ENCODE assay signal across 8 mouse cellular contexts in genomic region chr17:56831111-56831816, GRCm38 (mm10). TPM values are rescaled to one million over a fixed set of nuclear protein-coding genes. Genes with fewer than 3 reads are reported as not detected.
A peak's percentile ranks its signal among the peaks of the same experiment; 100 is the strongest.
DNase-seq lines count a peak whose midpoint lies in the region; ATAC-seq and TF ChIP-seq lines count a peak whose summit lies in the region.

No protein-coding gene starts in this region.

- dilution Hi-C loops in CH12.LX (cut with MboI; ENCODE audit: extremely low pct_ligation_motif_present, extremely low pct_unique_long_range_greater_than_20kb, low sequenced_read_pairs): no loop called here

- H3K79me2 ChIP-seq in CH12.LX (replicated peaks; ENCODE audit: control insufficient read depth, extremely low read depth, insufficient read depth, poor library complexity, severe bottlenecking): no peaks in the 10 kb centered on the region

- no peak for TF ChIP-seq POLR2A in CH12.LX (IDR thresholded peaks at IDR 0.05; ENCODE audit: low read depth, low read length)
- peak; percentile 52; the same call in 1 of the 2 replicates for TF ChIP-seq POLR2A in testis, adult 2 months (IDR thresholded peaks at IDR 0.05; ENCODE audit: control insufficient read depth, low read depth, low read length)

- peaks cover 77% of the 10 kb centered on the region for H3K27me3 ChIP-seq in CH12.LX (replicated peaks)
- H3K27me3 ChIP-seq in forebrain, embryonic 11.5 days (ENCODE audit: control insufficient read depth, insufficient read depth, low read length): no peaks in the 10 kb centered on the region
- H3K27me3 ChIP-seq in heart, postnatal 0 days (ENCODE audit: control insufficient read depth, insufficient read depth, low read length): no peaks in the 10 kb centered on the region
- H3K27me3 ChIP-seq in liver, embryonic 16.5 days (ENCODE audit: control insufficient read depth, insufficient read depth, low read depth, low read length): no peaks in the 10 kb centered on the region; the same call in 1 of the 2 replicates
- peaks cover 33% of the 10 kb centered on the region for H3K27me3 ChIP-seq in neural tube, embryonic 13.5 days
- H3K27me3 ChIP-seq in testis, adult 2 months (ENCODE audit: control insufficient read depth, insufficient read depth, low read length): no peaks in the 10 kb centered on the region

- peaks cover 0 to 4% of the 10 kb centered on the region in 2 experiments; a peak in 2 of 4 replicates for H3K4me1 ChIP-seq in CH12.LX (ENCODE audit: control insufficient read depth in 1 of 2, insufficient read depth in 2 of 2)
- peaks cover 7% of the 10 kb centered on the region; the same call in 1 of the 2 replicates for H3K4me1 ChIP-seq in forebrain, embryonic 11.5 days (replicated peaks; ENCODE audit: control insufficient read depth, insufficient read depth, low read length)
- H3K4me1 ChIP-seq in heart, postnatal 0 days (ENCODE audit: control insufficient read depth, insufficient read depth): no peaks in the 10 kb centered on the region
- H3K4me1 ChIP-seq in liver, embryonic 16.5 days (ENCODE audit: control insufficient read depth, low read depth, low read length): peaks cover 41% of the 10 kb centered on the region
- peaks cover 20% of the 10 kb centered on the region for H3K4me1 ChIP-seq in neural tube, embryonic 13.5 days (replicated peaks)
- peaks cover 15% of the 10 kb centered on the region for H3K4me1 ChIP-seq in testis, adult 2 months (ENCODE audit: control insufficient read depth, insufficient read depth, low read length)

- in situ Hi-C loops in CH12.LX (cut with MboI; ENCODE audit: low pct_ligation_motif_present, low pct_unique_long_range_greater_than_20kb, low sequenced_read_pairs): no loop called here

- H3K36me3 ChIP-seq in CH12.LX (replicated peaks in 1 of 2; ENCODE audit: control insufficient read depth in 1 of 2, insufficient read depth in 1 of 2, low read length in 1 of 2): no peaks in the 10 kb centered on the region
- H3K36me3 ChIP-seq in forebrain, embryonic 11.5 days (ENCODE audit: control insufficient read depth, insufficient read depth, low read length): no peaks in the 10 kb centered on the region
- H3K36me3 ChIP-seq in heart, postnatal 0 days (replicated peaks; ENCODE audit: control insufficient read depth, insufficient read depth, low read length): no peaks in the 10 kb centered on the region
- no peaks in the 10 kb centered on the region for H3K36me3 ChIP-seq in liver, embryonic 16.5 days (ENCODE audit: control insufficient read depth, insufficient read depth)
- H3K36me3 ChIP-seq in neural tube, embryonic 13.5 days: no peaks in the 10 kb centered on the region
- no peaks in the 10 kb centered on the region for H3K36me3 ChIP-seq in testis, adult 2 months (ENCODE audit: control insufficient read depth, insufficient read depth, low read length)

- H3K27ac ChIP-seq in CH12.LX (ENCODE audit: insufficient read depth, low read depth): no peak overlapping the region
- no peak overlapping the region for H3K27ac ChIP-seq in forebrain, embryonic 11.5 days (ENCODE audit: low read depth, low read length)
- no peak overlapping the region for H3K27ac ChIP-seq in heart, postnatal 0 days (ENCODE audit: low read depth)
- H3K27ac ChIP-seq in liver, embryonic 16.5 days (ENCODE audit: low read length): no peak overlapping the region; the same call in 1 of the 2 replicates
- H3K27ac ChIP-seq in neural tube, embryonic 13.5 days (replicated peaks): no peak overlapping the region
- H3K27ac ChIP-seq in testis, adult 2 months (ENCODE audit: control insufficient read depth, insufficient read depth, low read depth, low read length): peak overlapping the region; percentile 79

- peak; percentile 32; the same call in 1 of the 2 replicates for TF ChIP-seq EP300 in CH12.LX (IDR thresholded peaks at IDR 0.05; ENCODE audit: low read length)
- TF ChIP-seq EP300 in heart, postnatal 0 days (IDR thresholded peaks at IDR 0.05; ENCODE audit: low read depth): no peak

- TF ChIP-seq CTCF in CH12.LX (conservative IDR thresholded peaks at IDR 0.05 in 1 of 2, IDR thresholded peaks at IDR 0.05 in 1 of 2; ENCODE audit: low read depth in 2 of 2, low read length in 2 of 2): peak in 1 of 2 experiments; percentile 53; a peak in 2 of 4 replicates
- TF ChIP-seq CTCF in heart, postnatal 0 days (IDR thresholded peaks at IDR 0.05; ENCODE audit: low read depth): peak; percentile 53
- TF ChIP-seq CTCF in testis, adult 2 months (IDR thresholded peaks at IDR 0.05; ENCODE audit: control insufficient read depth, insufficient read depth, insufficient replicate concordance, low read depth, low read length): peak; percentile 11; the same call in 1 of the 2 replicates

- peak; percentile 98 for ATAC-seq in forebrain, embryonic 11.5 days (replicated peaks; ENCODE audit: low FRiP score)
- ATAC-seq in heart, postnatal 0 days (ENCODE audit: insufficient read depth, low read depth): peak; percentile 99
- peak; percentile 92 for ATAC-seq in liver, embryonic 16.5 days (ENCODE audit: low read depth)
- peak; percentile 99 for ATAC-seq in neural tube, embryonic 13.5 days (ENCODE audit: low read depth)

- H3K9ac ChIP-seq in CH12.LX (ENCODE audit: insufficient read depth, low read depth): no peak overlapping the region
- peak overlapping the region; percentile 44; the same call in 1 of the 2 replicates for H3K9ac ChIP-seq in forebrain, embryonic 11.5 days (ENCODE audit: low read length)
- H3K9ac ChIP-seq in heart, postnatal 0 days (replicated peaks; ENCODE audit: low read depth, low read length): no peak overlapping the region
- peak overlapping the region; percentile 64 for H3K9ac ChIP-seq in liver, embryonic 16.5 days (ENCODE audit: low read depth, low read length)
- H3K9ac ChIP-seq in neural tube, embryonic 13.5 days: peak overlapping the region; percentile 47; the same call in 1 of the 2 replicates

- TF ChIP-seq RAD21 in CH12.LX (IDR thresholded peaks at IDR 0.05; ENCODE audit: low read depth, low read length): peak; percentile 41

- under 1% methylated on average over 40 of the region's 42 CpGs for WGBS in forebrain, embryonic 11.5 days
- WGBS in heart, postnatal 0 days: under 1% methylated on average over 41 of the region's 42 CpGs
- WGBS in liver, embryonic 16.5 days (ENCODE audit: insufficient replicate concordance): under 1% methylated on average over 42 of the region's 42 CpGs
- WGBS in neural tube, embryonic 13.5 days: under 1% methylated on average over 42 of the region's 42 CpGs

- peak; percentile 97 for DNase-seq in CH12.LX (ENCODE audit: extremely low read depth)
- DNase-seq in c-Kit-positive CD71-positive TER-119-negative erythroid progenitor cells, embryonic 14.5 days (ENCODE audit: low read depth): peak; percentile 97
- peak; percentile 99 for DNase-seq in forebrain, embryonic 11.5 days (ENCODE audit: low spot score)
- DNase-seq in heart, postnatal 0 days (ENCODE audit: low spot score): peak; percentile 98
- DNase-seq in kidney, postnatal 4 days: peak; percentile 99 to 100

- peak overlapping the region; percentile 79 for H3K4me2 ChIP-seq in CH12.LX (ENCODE audit: insufficient read depth, low read depth, poor library complexity, severe bottlenecking)
- peak overlapping the region; percentile 64 for H3K4me2 ChIP-seq in forebrain, embryonic 11.5 days (ENCODE audit: low read depth, low read length, severe bottlenecking)
- H3K4me2 ChIP-seq in heart, postnatal 0 days (ENCODE audit: low read depth, low read length): peak overlapping the region; percentile 93
- H3K4me2 ChIP-seq in liver, embryonic 16.5 days (ENCODE audit: low read depth, low read length): peak overlapping the region; percentile 89
- H3K4me2 ChIP-seq in neural tube, embryonic 13.5 days: peak overlapping the region; percentile 76

- peak overlapping the region in 2 of 3 experiments; percentile 24 to 28 for H3K4me3 ChIP-seq in CH12.LX (replicated peaks in 1 of 3; ENCODE audit: low read depth in 2 of 3, low read length in 2 of 3, poor library complexity in 1 of 3)
- peak overlapping the region; percentile 64 for H3K4me3 ChIP-seq in forebrain, embryonic 11.5 days (ENCODE audit: low read depth, low read length)
- peak overlapping the region; percentile 78 for H3K4me3 ChIP-seq in heart, postnatal 0 days (ENCODE audit: low read depth, low read length)
- peak overlapping the region; percentile 95 for H3K4me3 ChIP-seq in liver, embryonic 16.5 days (ENCODE audit: low read depth, low read length)
- H3K4me3 ChIP-seq in neural tube, embryonic 13.5 days: peak overlapping the region; percentile 62
- H3K4me3 ChIP-seq in testis, adult 2 months (ENCODE audit: control insufficient read depth, low read depth, low read length): peak overlapping the region; percentile 83

- no peaks in the 10 kb centered on the region for H3K9me3 ChIP-seq in CH12.LX (replicated peaks; ENCODE audit: low read length)
- no peaks in the 10 kb centered on the region for H3K9me3 ChIP-seq in forebrain, embryonic 11.5 days (ENCODE audit: control insufficient read depth, low read length)
- no peaks in the 10 kb centered on the region for H3K9me3 ChIP-seq in heart, postnatal 0 days (replicated peaks; ENCODE audit: control insufficient read depth, low read length)
- H3K9me3 ChIP-seq in liver, embryonic 16.5 days (replicated peaks; ENCODE audit: control insufficient read depth, low read length): no peaks in the 10 kb centered on the region
- no peaks in the 10 kb centered on the region for H3K9me3 ChIP-seq in neural tube, embryonic 13.5 days

RNA-seq across cellular contexts. Expression of gene Rfx2, which starts 0.5 kb away (rescaled TPM):
- total RNA-seq in CH12.LX (2012; rRNA removed) (0.46 and 1.1 TPM in 2 replicates), CH12.LX (2014; rRNA removed) (0.16 TPM in 1 of 2 replicates, not detected in the other)
- polyA plus RNA-seq in CH12.LX (2012; ENCODE audit: insufficient read length, low read depth): 0.34 and 0.35 TPM in 2 replicates
- 10.9 and 11.1 TPM in 2 replicates for polyA plus RNA-seq in forebrain, embryonic 11.5 days (2014; fragmentation: Nextera tagmentation; extraction: Ambion mirVana)
- 7.0 and 17.9 TPM in 2 replicates for total RNA-seq in heart, postnatal 0 days (2014; rRNA removed; ENCODE audit: low replicate concordance)
- 2.6 and 3.5 TPM in 2 replicates for polyA plus RNA-seq in heart, postnatal 0 days (2015; fragmentation: Nextera tagmentation; extraction: Ambion mirVana)
- polyA plus RNA-seq in liver, embryonic 16.5 days (2015; fragmentation: Nextera tagmentation; extraction: Ambion mirVana): 12.4 and 12.6 TPM in 2 replicates
- 4.6 and 5.2 TPM in 2 replicates for polyA plus RNA-seq in neural tube, embryonic 13.5 days (2015; fragmentation: Nextera tagmentation; extraction: Ambion mirVana)
- 312 and 332 TPM in 2 replicates for polyA plus RNA-seq in testis, adult 2 months (2012; rRNA removed)

RNA-seq across cellular contexts. Expression of gene Acsbg2, which starts 43.0 kb away (rescaled TPM):
- total RNA-seq in CH12.LX (2012; rRNA removed) (not detected in 2 replicates), CH12.LX (2014; rRNA removed) (not detected in 2 replicates)
- not detected in 2 replicates for polyA plus RNA-seq in CH12.LX (2012; ENCODE audit: insufficient read length, low read depth)
- polyA plus RNA-seq in forebrain, embryonic 11.5 days (2014; fragmentation: Nextera tagmentation; extraction: Ambion mirVana): not detected in 2 replicates
- total RNA-seq in heart, postnatal 0 days (2014; rRNA removed; ENCODE audit: low replicate concordance): not detected in 2 replicates
- polyA plus RNA-seq in heart, postnatal 0 days (2015; fragmentation: Nextera tagmentation; extraction: Ambion mirVana): 0.04 TPM in 1 of 2 replicates, not detected in the other
- not detected in 2 replicates for polyA plus RNA-seq in liver, embryonic 16.5 days (2015; fragmentation: Nextera tagmentation; extraction: Ambion mirVana)
- not detected in 2 replicates for polyA plus RNA-seq in neural tube, embryonic 13.5 days (2015; fragmentation: Nextera tagmentation; extraction: Ambion mirVana)
- 166 TPM in 2 replicates for polyA plus RNA-seq in testis, adult 2 months (2012; rRNA removed)

RNA-seq across cellular contexts. Expression of gene 1700061G19Rik, which starts 44.0 kb away (rescaled TPM):
- 0.08 TPM in 1 of 2 replicates, not detected in the other for total RNA-seq in CH12.LX (2012; rRNA removed)
- not detected in 2 replicates for total RNA-seq in CH12.LX (2014; rRNA removed)
- 0.29 and 0.35 TPM in 2 replicates for polyA plus RNA-seq in CH12.LX (2012; ENCODE audit: insufficient read length, low read depth)
- 0.53 and 0.57 TPM in 2 replicates for polyA plus RNA-seq in forebrain, embryonic 11.5 days (2014; fragmentation: Nextera tagmentation; extraction: Ambion mirVana)
- total RNA-seq in heart, postnatal 0 days (2014; rRNA removed; ENCODE audit: low replicate concordance): not detected in 2 replicates
- 0.36 TPM in 2 replicates for polyA plus RNA-seq in heart, postnatal 0 days (2015; fragmentation: Nextera tagmentation; extraction: Ambion mirVana)
- 0.02 and 0.05 TPM in 2 replicates for polyA plus RNA-seq in liver, embryonic 16.5 days (2015; fragmentation: Nextera tagmentation; extraction: Ambion mirVana)
- 0.54 and 0.60 TPM in 2 replicates for polyA plus RNA-seq in neural tube, embryonic 13.5 days (2015; fragmentation: Nextera tagmentation; extraction: Ambion mirVana)
- 157 and 164 TPM in 2 replicates for polyA plus RNA-seq in testis, adult 2 months (2012; rRNA removed)

Comparison
In these comparisons a context has a peak if more than half of its experiments do, and no peak if none do; other contexts are left out.
1. H3K4me3 ChIP-seq: peak in every context shown above with its lines; median percentile 95 in liver, embryonic 16.5 days; 83 in testis, adult 2 months; 78 in heart, postnatal 0 days; 64 in forebrain, embryonic 11.5 days; 62 in neural tube, embryonic 13.5 days; 26 in CH12.LX.
2. H3K9ac ChIP-seq: peak in forebrain, embryonic 11.5 days (single experiment), liver, embryonic 16.5 days (single experiment) and neural tube, embryonic 13.5 days (single experiment); none in CH12.LX (single experiment) and heart, postnatal 0 days (single experiment).
3. RNA of gene Rfx2, which starts 0.5 kb away (polyA plus RNA-seq): 312 to 332 TPM in testis, adult 2 months; 12.4 to 12.6 TPM in liver, embryonic 16.5 days, 10.9 to 11.1 TPM in forebrain, embryonic 11.5 days, 4.6 to 5.2 TPM in neural tube, embryonic 13.5 days, 2.6 to 3.5 TPM in heart, postnatal 0 days and 0.34 to 0.35 TPM in CH12.LX; every median in the first group is over 10 times any median in the second.
4. RNA of gene Acsbg2, which starts 43.0 kb away (polyA plus RNA-seq): 166 TPM in testis, adult 2 months; 0.04 TPM in heart, postnatal 0 days, not detected in neural tube, embryonic 13.5 days, not detected in CH12.LX, not detected in forebrain, embryonic 11.5 days and not detected in liver, embryonic 16.5 days; every median in the first group is over 100 times any median in the second.
5. RNA of gene 1700061G19Rik, which starts 44.0 kb away (polyA plus RNA-seq): 157 to 164 TPM in testis, adult 2 months; 0.54 to 0.60 TPM in neural tube, embryonic 13.5 days, 0.53 to 0.57 TPM in forebrain, embryonic 11.5 days, 0.36 TPM in heart, postnatal 0 days, 0.29 to 0.35 TPM in CH12.LX and 0.02 to 0.05 TPM in liver, embryonic 16.5 days; every median in the first group is over 10 times any median in the second.
6. Peak in every context shown above with its lines, with median percentiles within 50 percentile points of each other: DNase-seq, H3K4me2 ChIP-seq and ATAC-seq.